Mouse (Mus musculus) thymus, postnatal 10 days (tissue): ENCODE results near the gene Cyb5r2.

Source experiments
- DNase-seq, 2 experiments: peaks; one replicate each; pipeline ENCODE4 v3.0.0; 2021; ENCODE audit warnings: low spot score in 2 of 2

Cyb5r2 gene

GRCm38 (mm10) chr7:107722536-107722935 lies 35.3 kb downstream of the Cyb5r2 start:
- no peak for DNase-seq

- no peak for DNase-seq
These were observed 37.1 kb downstream of the Cyb5r2 start for GRCm38 (mm10) chr7:107720771-107721170.

GRCm38 (mm10) chr7:107714067-107714466 lies 43.8 kb downstream of the Cyb5r2 start:
- DNase-seq, result no peak

GRCm38 (mm10) chr7:107712743-107713142 lies 45.1 kb downstream of the Cyb5r2 start:
- DNase-seq, result no peak

DNA sequence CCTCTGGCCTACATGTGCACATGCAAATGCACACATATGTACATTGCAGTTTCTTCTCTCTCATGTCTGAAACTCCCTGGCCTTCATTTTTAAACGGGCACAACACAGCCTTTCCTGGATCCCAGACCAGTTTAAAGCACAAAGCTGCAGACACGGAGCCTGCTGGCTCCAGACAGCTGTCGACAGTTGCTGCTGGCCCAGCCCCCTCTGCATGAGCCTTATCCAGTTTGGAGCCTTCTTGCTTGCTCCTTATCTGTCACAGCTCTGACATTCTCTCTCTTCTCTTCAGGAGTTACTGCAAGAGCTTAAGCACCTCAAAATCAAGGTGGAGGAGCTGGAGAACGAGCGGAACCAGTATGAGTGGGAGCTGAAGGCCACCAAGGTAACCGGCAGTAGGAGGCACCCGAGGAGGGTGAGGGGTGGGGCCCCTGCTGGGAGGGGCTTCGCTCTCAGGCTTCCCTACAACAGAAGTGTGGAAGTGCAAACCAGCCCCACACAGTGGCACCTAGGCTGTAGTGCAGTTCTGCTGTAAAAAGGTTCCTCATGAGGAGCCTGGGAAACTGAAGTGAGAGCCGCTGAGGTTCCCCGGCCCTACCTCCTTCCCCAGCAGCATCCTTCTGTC lies 49.2 kb downstream of the Cyb5r2 start:
- DNase-seq, result peak; percentile 85 to 89

- peak; percentile 79 to 81 for DNase-seq
These were observed 50.2 kb downstream of the Cyb5r2 start for GRCm38 (mm10) chr7:107707650-107708049.

GRCm38 (mm10) chr7:107705941-107706340 lies 51.9 kb downstream of the Cyb5r2 start:
- DNase-seq, result no peak

- DNase-seq, result peak; percentile 43 to 50
These were observed 55.1 kb downstream of the Cyb5r2 start for GRCm38 (mm10) chr7:107702461-107703380.

DNA sequence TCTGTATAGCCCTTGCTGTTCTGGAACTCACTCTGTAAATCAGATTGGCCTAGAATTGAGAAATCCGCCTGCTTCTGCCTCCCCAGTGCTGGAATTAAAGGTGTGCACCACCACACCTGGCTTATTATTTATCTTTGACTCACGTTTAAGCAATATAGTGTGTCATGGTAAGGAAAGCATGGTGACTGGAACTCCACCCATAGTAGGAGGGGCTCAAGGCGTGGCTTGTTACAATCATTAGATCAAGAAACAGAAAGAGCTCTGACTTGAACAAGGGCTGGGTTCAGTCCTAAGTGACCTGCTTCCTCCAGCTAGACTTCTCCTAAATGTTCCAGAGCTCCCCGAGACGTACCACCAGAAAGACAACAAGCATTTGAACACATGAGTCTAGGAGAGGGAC lies 57.2 kb downstream of the Cyb5r2 start:
- no peak for DNase-seq

GRCm38 (mm10) chr7:107699926-107700325 lies 57.9 kb downstream of the Cyb5r2 start:
- DNase-seq, result no peak
